Mouse (Mus musculus) frontal cortex, adult 2 months (tissue): ENCODE results near the gene Tmem198. TPM values are rescaled to one million over a fixed set of nuclear protein-coding genes. Genes with fewer than 3 reads are reported as not detected.

Experiments
- DNase-seq, 2 experiments: peaks; one replicate each; pipeline ENCODE4 v3.0.0; 2022; ENCODE audit warnings: low spot score in 1 of 2; ENCODE audit errors: extremely low spot score in 1 of 2
- polyA plus RNA-seq: library from polyadenylated mRNA; depleted of rRNA; stranded (reverse); fragments of >200 nt; gene quantifications from 2 replicates; pipeline ENCODE4 v1.2.3, GENCODE M21; 2012; rRNA removed

Tmem198 gene
- 73.1 and 82.3 TPM in 2 replicates for polyA plus RNA-seq

DNA sequence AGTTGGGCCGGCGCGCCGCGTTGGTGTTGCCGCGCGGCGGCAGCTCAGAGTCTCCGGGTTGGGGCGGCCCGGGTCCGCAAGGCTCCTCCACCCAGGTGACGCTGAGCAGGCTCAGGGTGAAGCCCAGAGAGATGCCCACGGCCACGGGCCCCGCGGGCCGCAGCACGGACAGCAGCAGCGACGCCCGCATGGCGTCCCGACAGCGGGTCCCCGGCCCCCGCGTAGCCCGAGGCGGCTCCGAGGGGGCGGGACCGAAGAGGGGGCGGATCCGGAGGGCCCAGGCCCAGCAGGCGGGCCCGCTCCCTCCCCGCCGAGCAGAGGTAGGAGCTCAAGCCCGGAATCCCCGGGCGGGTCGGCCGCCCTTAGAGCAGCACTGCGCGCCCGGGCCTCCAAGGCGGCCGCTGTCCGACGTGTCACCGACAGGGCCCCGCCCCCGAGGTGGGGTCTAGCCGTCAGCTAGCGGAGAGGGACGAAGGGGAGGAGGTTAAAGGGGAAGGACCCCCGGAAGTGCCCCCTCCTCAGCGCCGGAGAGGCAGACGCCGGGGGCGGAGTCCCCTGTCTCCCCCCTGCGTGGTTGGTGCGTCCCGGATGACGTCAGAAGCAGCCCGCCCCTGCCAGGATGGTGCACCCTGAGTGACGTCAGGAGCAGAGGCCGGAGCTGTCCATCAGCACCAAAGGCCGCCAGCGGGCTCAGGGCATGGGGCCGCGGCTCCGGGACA is at the start of gene Tmem198, which contains the start of gene Chpf:
Tmem198 (plus strand) TSS at position 617 of the 719 bp plus-strand sequence.
Chpf (minus strand) TSS at position 392 of the 719 bp plus-strand sequence.
- DNase-seq: peak; percentile 95 to 99

DNA sequence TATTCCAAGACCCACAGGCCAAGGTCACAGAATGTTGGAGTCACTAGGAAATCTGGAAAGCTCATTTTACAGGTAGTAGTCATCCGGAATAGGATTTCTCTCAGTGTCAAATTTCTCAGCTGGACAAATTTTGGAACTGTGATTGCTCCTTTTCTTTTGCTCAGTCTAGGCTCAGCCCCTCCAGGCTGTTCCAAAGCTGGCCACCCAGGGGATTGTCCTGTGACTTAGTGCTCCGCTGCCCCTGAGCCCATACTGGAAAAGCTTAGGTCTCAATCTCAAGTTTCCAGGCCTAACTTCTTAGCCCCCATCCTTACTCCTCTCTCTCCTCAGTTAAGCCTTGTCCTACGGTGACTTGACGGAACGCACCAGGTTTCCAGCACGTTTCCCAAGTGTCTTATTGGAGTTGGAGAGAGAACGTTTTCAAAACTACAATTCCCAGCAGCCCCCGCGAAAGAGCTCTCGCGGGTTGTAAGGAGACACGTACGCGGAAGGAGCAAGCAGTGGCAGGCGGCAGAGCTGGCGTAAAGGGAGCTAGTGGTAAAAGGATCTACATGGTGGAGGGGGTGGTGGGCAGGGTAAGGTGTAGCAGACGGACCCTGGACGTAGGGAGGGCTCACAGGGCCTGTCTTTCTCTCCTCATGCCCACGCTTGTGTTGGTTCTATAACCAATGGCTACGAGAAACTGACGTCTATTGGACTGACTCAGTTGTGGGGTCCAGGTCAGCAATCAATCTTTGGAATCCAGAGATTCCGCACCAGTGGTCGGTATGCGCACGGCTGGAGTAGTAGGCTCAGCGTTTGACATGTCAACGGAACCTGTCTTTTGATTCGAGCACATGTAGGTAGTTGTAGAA is 43.6 kb upstream of the Tmem198 start, which contains the start of gene Gmppa:
Gmppa (plus strand) TSS at position 456 of the 854 bp plus-strand sequence.
- DNase-seq: peak; percentile 82 to 88

DNA sequence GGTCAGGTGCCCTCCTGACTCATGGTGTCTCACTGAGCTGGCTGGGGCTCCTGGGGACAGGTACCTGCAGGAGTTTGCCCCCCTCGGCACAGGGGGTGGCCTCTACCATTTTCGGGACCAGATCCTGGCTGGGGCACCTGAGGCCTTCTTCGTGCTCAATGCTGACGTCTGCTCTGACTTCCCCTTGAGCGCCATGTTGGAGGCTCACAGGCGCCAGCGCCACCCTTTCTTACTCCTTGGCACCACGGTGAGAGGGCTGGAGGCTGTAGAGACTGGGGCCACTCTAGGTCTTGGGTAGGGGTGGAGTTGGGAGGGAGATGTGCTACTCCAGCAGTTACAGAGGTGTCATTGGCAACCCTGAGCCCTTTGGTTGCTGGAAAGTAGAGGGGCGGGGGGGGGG is 40.5 kb upstream of the Tmem198 start:
- DNase-seq: no peak

DNA sequence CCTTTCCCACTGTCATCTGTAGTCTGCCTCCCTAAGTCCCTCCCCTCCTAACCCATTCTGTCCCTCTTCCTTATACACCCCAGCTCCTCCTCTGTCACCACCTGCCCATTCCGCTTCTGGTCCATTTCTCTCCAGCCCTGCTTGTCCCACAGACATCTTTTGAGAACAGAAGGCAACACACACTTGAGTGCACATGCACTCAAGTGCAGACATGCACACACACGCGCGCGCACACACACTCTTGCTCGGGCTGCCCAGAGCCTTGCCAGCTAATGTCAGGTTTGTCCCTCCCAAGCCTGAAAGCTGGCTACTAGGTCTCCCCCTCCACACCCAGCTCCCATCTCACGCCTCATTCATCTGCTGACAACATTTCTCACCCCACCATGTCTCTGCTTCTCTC is 38.7 kb upstream of the Tmem198 start:
- DNase-seq: no peak

DNA sequence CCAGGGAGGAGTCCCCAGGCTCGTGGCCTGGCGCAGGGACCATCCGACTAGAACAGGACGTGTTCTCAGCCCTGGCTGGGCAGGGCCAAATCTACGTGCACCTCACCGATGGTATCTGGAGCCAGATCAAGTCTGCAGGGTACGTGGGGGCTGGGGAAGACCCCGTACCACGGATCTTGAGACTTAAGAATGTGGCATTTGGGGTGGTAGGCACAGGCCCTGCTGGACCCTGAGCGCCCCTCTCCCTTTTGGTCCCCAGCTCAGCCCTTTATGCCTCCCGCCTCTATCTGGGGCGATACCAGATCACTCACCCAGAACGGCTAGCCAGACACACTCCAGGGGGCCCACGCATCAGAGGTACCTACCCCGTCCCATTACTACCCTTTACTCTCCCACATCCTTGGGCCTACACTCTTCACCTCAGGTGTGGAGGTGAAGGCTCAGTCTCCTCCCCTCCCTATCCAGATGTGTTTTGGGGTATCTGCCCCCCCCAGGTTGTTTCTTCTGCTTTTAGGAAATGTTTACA is 37.8 kb upstream of the Tmem198 start:
- no peak for DNase-seq

DNA sequence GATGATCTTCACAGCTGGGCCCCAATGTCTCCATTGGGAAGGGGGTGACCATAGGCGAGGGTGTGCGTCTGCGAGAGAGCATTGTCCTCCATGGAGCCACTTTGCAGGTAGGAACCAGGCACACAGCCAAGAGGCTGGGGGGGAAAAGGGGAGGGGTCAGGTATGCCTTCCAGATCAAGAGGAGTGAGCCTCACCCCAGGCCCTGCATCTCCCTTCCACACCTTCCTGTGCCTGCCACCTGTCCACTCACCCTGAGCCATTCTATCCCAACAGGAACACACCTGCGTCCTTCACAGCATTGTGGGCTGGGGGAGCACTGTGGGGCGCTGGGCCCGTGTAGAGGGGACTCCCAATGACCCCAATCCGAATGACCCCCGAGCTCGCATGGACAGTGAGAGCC is 37.2 kb upstream of the Tmem198 start:
- DNase-seq: no peak

DNA sequence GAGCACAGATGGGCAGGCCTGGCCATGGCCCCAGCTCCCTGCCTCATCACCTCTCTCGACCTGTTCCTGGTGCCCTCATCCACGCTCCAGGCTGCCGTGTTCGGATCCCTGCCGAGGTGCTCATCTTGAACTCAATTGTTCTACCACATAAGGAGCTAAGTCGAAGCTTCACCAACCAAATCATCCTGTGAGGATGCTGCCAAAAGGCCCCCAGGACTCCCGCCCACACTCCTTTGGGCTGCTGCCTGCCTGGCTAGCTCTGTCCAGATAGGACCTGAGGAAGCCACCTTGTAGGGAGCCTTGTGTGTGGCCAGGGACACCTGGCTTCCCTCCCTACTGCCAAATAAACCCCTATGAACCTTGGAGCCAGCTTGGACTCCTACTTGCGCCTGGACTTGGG is 36.5 kb upstream of the Tmem198 start:
- DNase-seq: no peak

DNA sequence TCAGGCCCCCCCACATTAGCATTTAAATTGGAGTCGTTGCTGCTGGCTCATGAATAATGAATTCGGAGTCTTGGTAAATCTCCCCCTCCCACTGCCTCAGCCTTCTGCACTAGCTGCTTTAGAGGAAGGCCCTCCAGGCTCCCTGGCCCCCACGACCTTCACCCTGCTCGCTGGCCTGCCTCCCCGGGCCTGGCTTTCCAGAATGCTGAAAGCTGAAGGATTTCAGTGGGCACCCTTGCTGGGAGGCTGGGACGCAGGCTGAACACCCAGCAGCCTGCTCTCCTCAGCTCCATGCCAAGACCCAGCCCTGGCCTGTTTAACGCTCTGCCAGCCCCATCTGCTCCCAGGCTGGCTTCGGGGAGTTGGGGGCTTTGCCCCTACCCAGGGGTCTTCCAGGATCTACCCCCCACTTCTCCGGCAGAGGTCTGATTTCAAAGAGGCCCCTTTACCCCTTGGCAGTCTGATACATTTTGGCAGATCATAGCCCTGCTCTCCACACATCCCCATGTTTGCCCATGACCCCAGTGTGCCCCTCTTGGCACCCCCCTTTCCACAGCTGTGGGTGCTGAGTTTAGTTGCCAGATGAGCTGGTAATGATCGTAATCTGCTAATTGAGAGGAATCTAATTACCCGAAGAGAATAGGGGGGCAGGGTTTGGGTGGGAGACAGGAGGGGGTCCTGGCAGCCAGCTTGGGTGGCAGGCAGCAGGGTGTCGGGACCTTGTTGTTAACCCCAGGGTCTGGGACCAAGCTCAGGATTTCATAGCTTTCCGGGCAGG is 35.9 kb upstream of the Tmem198 start:
- DNase-seq: no peak

DNA sequence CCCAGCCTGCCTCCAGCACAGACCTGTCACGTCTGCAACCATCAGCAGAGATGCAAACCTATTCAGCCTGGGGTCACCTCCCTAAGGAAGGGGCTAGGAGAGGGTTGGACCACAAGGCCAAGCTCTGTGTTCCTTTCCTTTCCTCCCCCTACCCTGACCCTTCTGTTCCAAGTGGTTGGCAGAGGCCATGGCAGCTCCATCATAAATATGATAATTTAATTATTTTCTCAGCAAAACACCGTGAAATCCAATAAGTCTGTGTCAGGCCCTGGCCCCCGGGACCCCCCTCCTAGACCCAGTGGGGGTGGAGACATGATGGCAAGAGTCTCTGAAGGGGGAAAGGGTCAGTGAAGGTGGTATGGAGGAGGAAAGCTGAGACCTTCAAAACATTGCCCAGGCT is 35.1 kb upstream of the Tmem198 start:
- no peak for DNase-seq

DNA sequence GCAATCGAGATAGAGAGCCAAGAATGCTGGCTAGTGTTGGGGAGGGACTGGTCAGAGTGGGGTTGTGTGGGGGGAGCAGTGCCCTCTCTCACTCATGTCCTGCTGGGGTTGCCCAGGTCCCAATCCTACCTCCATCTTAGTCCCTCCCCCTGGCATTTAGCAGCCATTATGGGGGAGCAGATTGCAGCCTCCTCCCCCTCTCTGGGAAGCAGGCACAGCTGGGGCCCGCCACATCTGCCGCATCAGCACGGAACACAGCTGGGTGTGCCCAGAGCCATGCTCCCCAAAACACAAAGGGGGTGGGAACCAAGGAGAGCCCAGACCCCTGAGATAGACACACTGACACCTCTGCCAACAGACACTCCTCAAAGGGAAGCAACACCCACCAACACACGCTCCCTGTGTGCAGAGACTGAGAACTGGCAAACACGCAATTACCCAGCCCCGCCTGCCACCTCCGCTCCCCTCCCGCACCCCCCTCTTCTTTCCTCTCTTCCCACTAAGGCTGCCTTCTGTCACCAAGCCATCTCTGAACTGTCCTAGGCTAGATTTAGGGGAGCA is 34.1 kb upstream of the Tmem198 start:
- DNase-seq: peak in 1 of 2 experiments; percentile 70

DNA sequence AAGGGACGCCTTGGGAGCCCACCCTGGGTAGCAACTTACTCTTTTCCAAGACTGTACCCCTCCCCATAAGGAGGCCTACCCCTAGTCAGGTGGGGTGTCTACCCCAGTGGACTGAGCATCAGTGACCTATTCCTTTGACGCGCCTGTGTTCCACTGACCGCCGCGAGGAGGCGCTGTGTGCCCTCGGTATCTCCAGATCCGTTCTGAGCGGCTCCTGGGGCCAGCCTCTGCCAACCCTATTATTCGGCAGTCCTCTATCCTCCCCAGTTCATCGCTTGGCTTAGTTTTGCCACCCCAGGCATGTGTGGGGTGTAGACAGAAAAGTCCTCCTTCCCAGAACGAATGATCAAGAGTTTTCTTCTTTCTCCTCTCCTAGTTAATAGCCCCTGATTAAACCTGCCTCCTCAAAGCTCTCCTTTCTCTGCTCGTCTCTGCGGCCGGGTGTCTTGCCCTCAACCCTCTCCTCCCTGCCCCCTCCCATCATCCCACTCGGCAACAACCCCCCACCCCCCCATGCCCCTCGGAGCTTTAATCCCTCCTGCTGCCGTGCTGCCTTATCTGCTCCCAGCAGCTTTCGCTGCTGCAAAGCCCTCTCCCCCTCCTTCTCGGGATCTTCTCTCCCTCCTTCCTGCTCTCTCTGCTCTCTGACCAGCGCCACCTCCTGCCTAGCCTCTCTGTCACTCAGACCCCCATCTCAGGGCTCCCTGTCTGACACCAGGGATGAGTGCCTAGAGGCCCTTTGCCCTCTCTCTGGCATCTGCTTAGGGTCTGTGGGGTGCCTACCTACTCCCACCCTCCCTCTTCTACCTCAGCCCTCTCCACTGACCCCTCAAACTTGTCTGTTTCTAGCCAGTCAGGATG is 33.4 kb upstream of the Tmem198 start:
- peak in 1 of 2 experiments; percentile 82 for DNase-seq

DNA sequence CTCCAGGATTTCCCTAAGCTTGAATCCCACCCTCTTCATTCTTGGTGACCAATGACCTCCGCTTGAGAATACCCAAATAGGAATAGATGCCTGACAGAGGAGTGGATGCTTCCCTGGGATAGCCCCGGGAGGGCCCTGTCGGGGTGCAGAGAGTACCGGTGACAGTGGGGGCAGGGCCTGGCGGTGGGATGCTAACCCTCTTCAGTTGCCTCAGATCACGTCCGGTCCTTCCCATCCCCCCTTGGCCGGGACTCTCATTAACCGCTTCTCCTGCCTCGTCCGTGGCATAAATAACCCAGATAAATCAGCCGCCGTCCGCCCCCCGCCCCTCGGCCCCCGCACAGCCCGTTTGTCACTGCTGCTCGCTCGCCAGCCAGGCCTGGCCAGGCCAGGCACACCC is 32.7 kb upstream of the Tmem198 start:
- no peak for DNase-seq

DNA sequence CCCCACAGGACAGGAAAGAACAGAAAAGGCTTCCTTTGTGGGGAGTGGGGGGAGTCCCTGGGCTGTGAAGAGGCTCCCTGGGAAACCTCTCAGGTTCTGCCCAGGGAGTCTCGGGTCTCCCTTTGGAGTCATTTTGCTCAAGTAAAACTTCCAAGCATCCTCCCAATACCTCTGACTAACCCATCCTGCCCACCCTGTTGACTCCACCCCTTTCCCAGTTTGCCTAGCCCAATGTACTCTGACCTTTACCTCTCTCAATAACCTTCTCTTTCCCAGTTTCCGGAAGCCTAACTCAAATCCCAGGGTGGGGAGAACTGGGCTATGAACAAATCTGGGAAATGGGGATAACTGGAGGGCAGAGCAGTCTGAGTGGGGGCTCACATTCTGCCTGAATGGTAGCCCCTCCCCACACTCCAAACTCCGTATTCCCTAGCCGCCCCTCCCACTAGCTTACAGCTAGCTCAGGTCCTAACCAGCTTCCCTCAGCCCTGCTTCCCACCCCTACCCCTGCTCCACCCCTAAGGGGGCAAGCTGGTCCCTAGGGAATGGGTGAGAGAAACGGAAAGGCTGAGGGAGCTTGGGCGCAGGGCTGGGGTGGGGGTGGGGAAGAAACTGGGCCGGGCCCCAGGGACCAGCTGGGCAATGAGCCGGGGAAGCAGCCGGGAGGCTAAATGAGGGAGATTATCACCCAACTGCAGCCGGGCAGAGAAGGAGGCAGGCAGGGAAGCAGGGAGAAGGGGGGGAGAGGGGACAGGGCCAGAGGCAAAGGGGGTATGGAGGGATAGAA is 31.9 kb upstream of the Tmem198 start:
- DNase-seq: no peak

DNA sequence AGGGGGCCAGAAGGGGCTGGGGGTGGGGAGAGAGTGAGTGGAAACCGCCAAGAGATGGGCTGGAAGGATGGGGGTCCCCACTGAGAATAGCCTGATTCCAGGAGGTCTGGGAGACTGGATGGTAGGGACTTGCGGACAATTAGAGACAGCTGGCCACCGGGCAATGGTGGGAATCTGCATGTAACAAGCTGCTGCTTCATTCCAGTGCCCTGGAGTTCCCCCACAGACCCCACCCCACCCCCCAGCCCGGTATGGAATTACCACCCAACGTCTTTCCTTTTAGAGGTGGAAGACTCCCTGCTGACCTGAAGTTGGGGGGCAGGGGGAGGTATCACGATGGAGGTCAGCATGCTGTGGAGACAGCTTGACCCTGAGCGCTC is 31.3 kb upstream of the Tmem198 start:
- DNase-seq: no peak

DNA sequence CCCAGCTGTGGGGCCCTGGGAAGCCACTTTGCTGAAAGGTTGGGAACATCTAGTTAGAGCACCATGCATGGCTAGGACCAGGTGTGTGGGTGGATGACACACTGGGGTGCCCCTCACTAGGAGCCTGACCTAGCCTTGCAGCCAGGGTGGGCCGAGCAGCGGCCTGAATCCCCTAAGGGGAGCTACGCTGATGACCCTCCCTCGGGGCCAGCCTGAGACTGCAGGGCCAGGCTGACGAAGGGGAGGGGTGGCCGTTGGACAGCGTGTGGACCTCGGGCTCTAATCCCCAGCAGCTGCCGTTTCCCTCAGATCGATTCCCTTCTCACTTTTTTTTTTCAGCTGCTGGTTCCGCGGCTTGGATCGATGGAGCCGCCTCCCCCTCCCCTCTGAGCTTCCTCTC is 30.4 kb upstream of the Tmem198 start:
- DNase-seq: no peak

DNA sequence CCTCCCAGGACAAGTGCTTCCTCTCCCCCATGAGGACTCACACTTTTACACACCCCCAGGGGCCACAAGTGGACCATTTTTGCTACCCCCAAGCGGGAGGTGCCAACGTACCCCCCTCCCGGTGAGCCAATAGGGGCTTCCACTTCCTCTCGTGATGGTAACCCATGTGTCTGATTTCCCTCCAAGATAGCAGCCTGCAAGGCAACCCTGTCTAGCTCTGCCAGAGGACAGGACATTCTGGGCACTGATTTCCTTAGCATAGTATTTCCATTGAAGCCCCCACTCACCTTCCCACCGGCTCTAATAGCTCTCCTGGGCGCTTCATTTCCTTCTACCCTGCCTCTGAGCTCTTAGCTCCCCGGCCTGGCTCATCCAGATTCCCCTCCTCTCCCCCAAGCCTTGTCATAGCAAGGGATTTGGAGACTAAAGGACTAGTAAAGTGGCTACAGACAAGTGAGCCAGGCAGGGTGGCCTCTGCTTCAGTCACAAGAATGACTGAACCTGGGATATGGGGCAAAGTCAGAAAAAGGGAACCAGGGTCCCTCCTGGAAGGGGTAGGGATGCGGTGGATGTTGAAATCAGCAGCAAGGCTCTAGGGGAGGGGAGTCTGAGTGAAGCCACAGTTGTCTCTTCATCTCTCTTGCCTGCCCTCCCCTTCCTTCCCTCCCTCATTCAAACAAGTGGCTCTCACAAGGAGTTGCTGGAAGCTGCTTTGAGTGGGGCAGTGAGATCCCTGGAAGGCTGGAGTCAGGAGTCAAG is 29.8 kb upstream of the Tmem198 start:
- DNase-seq: no peak

DNA sequence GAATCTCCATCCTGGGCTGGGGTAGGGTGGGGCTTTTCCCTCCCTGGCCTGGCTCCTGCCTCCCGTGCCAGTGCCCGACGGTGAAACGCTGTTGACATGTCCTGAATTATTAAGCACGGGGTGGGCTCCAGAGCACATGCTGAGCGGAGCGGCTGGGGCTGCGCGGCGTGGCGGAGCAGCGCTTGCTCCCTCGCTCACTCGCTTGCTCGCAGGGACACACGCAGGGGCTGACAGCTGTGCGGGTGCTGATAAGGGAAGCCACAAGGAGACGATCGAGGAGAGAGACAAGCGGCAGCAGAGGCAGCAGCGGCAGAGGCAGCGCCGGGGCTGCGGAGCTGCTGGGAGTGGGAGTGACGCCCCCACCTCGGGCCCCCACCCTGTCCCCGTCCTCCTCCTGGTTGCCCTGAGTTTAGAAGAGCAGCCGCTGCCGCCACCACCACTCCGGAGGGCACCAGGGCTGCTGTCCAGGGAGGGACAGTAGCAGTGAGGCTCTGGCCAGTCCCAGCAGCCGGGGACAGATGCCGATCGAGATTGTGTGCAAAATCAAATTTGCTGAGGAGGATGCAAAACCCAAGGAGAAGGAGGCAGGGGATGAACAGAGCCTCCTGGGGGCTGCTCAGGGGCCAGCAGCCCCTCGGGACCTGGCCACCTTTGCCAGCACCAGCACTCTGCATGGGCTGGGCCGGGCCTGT is 28.9 kb upstream of the Tmem198 start, which contains the start of gene Asic4:
Asic4 (plus strand) TSS at position 123 of the 692 bp plus-strand sequence.
- DNase-seq: no peak
